Mouse (Mus musculus) olfactory bulb, adult 2 months (tissue): ENCODE results near the gene Slc17a6. TPM values are rescaled to one million over a fixed set of nuclear protein-coding genes. Genes with fewer than 3 reads are reported as not detected.
A peak's percentile ranks its signal among the peaks of the same experiment; 100 is the strongest.

Experiments used
- H3K27ac ChIP-seq: fragments of 200-500 bp; 2 replicates; pipeline ENCODE4 v1.5.1; 2012; ENCODE audit warnings: low read depth, low read length; ENCODE audit not compliant: insufficient read depth
- H3K4me1 ChIP-seq: fragments of 200-500 bp; 2 replicates; pipeline ENCODE4 v1.6.1; 2012; ENCODE audit warnings: low read length; ENCODE audit not compliant: control insufficient read depth, insufficient read depth
- H3K4me3 ChIP-seq: fragments of 200-500 bp; 2 replicates; pipeline ENCODE4 v1.5.1; 2012; ENCODE audit warnings: mild to moderate bottlenecking, low read depth, low read length, moderate library complexity; ENCODE audit not compliant: insufficient read depth
- CTCF ChIP-seq: fragments of 200-500 bp; IDR thresholded peaks from 2 replicates; pipeline ENCODE4 v1.5.1; 2012; ENCODE audit warnings: low read depth, mild to moderate bottlenecking, low read length, moderate library complexity; ENCODE audit not compliant: insufficient read depth
- POLR2A ChIP-seq: fragments of 200-500 bp; IDR thresholded peaks from 2 replicates; pipeline ENCODE4 v1.6.1; 2012; ENCODE audit warnings: mild to moderate bottlenecking, low read depth, low read length, moderate library complexity; ENCODE audit not compliant: insufficient read depth
- WGBS: fragments of 180-500 bp; shearing (Covaris S2); methylation state at CpG from one replicate; pipeline ENCODE4 v1.1.7; 2018; 5-methylcytosine and 5-hydroxymethylcytosine counted together
- polyA plus RNA-seq: library from polyadenylated mRNA; stranded (reverse); fragments of >200 nt; gene quantifications from 2 replicates; pipeline ENCODE4 v1.2.4, GENCODE M21; 2012; ENCODE audit warnings: low replicate concordance; ENCODE audit not compliant: missing spikeins, insufficient read depth, insufficient read length

Gene Slc17a6
- not detected in 2 replicates for polyA plus RNA-seq

DNA sequence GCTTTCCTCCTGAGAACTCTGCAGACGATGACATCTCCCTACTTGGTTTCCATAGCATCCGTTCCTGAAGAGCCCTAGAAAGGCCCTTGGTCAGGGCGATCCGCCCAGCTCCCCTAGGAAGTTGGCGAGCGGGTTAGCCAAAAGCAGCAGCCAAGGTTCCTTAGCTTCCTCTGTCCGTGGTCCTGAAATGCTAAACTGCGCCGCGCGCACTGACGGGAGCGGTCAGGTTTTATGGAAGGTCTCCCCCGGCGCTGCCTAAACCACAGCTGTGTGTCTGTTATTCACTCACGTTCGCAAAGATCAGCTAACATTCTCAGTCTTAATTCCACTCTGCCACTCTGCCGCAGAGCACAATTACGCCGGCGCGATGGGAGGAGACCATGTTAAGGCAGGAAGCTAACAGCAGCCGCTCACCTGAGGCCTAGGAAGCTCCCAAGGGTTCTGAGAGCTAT, at the start of gene Slc17a6:
Gene Slc17a6 (plus strand): TSS at position 313 of the 452 bp plus-strand sequence.
- WGBS = 1% methylated on average over 23 of the region's 23 CpGs
- Histone ChIP-seq H3K27ac (no peak within 1 kb of the TSS), H3K4me1 (no peaks in the 10 kb centered on the region), H3K4me3 (peak within 1 kb of the TSS; percentile 2; the same call in 1 of the 2 replicates)
- TF ChIP-seq CTCF (no peak), POLR2A (no peak)

DNA sequence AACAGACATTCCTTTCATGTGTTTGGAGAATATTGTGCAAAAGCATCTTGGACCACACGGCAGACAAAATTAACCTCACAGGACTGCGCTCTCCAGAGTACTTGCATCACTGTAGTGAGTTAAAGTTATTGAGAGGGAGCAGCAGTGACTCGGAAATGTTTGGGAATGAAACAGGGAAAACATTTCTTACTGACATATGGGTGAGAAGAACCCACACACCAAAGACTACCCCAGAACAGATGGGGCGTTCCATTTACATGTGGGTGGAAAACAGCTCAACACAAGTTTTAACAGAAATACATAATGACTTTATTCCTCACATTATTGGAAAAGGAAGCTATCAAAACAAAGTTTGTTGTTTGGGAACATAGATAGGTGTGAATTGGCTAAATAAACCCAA, 21.8 kb upstream of the Slc17a6 start:
- 78% methylated on average over 4 of the region's 4 CpGs for WGBS
- no peak for TF ChIP-seq POLR2A
- TF ChIP-seq CTCF = no peak
- Histone ChIP-seq H3K4me1 (no peaks in the 10 kb centered on the region), H3K4me3 (no peak overlapping the region), H3K27ac (no peak overlapping the region)

DNA sequence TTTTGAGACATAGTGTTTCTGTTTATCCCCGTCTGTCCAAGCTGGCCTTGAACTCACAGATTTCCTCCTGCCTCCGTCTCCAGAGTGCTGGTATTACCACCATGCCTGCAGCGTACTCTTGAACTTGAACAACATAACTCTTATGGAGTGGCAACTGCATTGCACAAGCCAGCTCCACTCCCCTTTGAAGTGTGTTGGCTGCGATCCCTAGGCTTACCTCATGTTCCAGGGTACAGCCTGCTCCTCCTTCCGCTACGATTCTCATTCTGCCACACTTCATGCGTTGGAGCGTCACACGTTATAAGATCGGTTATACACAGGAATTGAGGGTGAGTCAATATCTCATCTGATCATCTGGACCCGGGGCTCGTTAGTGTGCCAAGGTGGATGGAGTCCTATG, 18.1 kb upstream of the Slc17a6 start:
- TF ChIP-seq POLR2A (no peak), CTCF (no peak)
- Histone ChIP-seq H3K4me1 (no peaks in the 10 kb centered on the region), H3K27ac (no peak overlapping the region), H3K4me3 (no peak overlapping the region)
- WGBS = 77% methylated on average over 12 of the region's 12 CpGs

DNA sequence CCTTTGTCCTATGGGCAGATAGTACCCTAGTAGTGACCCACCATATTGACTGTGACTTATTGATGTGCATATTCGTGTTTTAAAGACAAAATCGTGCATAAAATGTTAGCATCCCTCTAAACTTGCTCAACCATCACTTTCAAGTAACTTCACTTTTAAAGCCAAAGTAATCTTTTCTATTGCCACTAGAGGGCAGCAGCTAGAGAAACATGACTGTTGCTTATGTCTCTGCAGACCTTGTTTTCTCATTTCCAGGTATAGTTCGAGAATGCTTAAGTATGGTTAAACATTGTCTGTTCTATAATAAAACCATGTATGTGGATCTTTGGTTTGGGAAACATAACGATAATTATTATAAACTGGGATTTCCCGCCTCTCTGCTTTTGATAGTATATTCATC, 7.4 kb upstream of the Slc17a6 start:
- no peak for TF ChIP-seq POLR2A
- TF ChIP-seq CTCF = no peak
- H3K4me1 ChIP-seq = no peaks in the 10 kb centered on the region
- H3K27ac ChIP-seq = no peak overlapping the region
- WGBS = 35% methylated on average over 5 of the region's 5 CpGs
- H3K4me3 ChIP-seq = no peak overlapping the region

DNA sequence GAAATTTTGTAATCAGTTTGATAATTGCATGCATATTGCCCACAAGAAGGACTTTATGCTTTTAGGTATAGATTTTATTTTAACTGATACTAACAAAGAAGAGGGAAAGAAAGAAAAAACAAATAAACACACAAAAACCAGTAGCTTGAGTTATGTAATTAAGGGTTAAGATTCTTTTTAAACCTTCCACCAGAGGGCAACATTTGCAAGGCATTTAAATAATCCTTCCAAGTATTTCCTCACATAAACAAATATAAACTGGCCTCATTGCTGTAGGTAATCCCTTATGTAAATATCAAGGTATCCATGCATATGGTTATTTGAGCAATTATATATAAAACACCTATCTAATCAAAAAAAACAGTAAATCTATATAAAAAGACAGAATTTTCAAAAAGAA, 3.9 kb upstream of the Slc17a6 start:
- TF ChIP-seq POLR2A (no peak), CTCF (no peak)
- H3K4me1 ChIP-seq = no peaks in the 10 kb centered on the region
- no peak overlapping the region for H3K27ac ChIP-seq
- no peak overlapping the region for H3K4me3 ChIP-seq

DNA sequence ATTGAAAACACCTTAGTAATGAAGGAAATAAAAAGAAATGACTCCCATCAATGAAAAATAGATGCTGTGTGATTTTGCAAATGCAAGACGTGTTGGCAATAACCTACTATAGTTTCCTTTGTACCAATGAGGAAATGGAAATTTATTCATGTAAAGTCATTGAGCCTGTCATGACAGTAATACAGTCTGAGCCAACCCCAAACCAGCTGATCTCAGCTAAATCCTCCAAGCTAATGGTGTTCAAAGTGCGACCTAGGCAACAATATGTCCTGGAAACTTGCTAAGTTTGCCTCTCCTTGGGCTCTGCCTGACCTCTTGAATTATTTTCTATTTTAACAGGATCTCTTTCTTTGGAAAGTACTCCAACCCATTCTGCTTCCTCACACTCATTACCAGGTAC, 3.4 kb upstream of the Slc17a6 start:
- no peak for TF ChIP-seq POLR2A
- no peak for TF ChIP-seq CTCF
- Histone ChIP-seq H3K27ac (no peak overlapping the region), H3K4me3 (no peak overlapping the region), H3K4me1 (no peaks in the 10 kb centered on the region)
- 18% methylated on average over 2 of the region's 2 CpGs for WGBS

DNA sequence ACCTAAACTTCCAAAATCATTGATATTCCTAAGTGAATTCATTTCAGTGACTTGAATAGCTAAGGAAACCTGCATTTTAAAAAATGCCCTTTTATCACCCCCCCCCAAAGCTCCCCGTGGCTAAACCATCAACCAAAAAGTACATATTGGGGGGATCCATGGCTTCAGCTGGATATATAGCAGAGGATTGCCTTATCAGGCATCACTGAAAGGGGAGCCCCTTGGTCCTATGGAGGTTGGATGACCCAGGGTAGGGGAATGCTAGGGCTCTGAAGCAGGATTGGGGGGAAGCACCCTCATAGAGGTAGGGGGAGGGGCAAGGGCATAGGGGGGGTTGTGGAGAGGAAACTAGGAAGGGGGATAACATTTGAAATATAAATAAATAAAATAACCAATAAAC, 1.8 kb upstream of the Slc17a6 start:
- Histone ChIP-seq H3K4me1 (no peaks in the 10 kb centered on the region), H3K27ac (no peak overlapping the region), H3K4me3 (no peak overlapping the region)
- TF ChIP-seq POLR2A (no peak), CTCF (no peak)
- WGBS = 22% methylated on average over 1 of the region's 1 CpGs

DNA sequence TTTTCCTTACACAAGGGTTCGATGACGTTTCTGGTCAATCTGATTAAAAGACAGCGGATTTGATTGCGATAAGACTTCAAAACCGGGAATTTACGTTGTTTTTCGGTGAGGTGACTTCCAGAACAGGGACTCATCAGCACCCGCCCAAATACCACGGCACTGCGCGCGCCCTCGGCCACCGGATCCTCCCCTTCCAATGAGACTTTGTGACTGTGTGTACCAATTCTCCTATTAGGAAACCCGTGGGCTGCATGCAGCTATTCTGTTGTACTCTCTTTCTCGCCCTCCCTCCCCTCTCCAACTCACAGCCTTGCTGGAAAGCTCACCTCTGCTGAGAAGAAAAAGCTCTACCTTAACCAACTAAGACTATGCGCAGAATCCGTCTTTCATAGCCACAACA, 390 bp downstream of the Slc17a6 start:
- 2% methylated on average over 18 of the region's 18 CpGs for WGBS
- Histone ChIP-seq H3K27ac (no peak overlapping the region), H3K4me1 (no peaks in the 10 kb centered on the region), H3K4me3 (no peak overlapping the region)
- TF ChIP-seq CTCF (no peak), POLR2A (no peak)

DNA sequence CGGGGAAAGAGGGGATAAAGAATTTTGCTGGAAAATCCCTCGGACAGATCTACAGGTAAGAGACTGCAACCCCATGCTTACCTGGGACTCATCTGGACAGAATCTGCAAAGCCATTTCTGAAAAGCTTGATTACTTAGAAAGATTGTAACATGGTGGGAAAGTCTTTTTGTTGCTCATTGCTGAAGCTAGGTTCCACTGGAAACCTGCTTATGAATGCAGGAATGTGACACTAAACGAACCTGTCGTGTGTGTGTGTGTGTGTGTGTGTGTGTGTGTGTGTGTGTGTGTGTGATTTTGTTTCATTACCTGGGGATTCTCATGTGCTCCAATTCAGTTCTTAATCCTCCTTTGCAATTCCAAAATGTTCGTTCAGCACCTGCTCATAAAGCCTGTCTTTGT, 860 bp downstream of the Slc17a6 start:
- Histone ChIP-seq H3K27ac (no peak overlapping the region), H3K4me1 (no peaks in the 10 kb centered on the region), H3K4me3 (no peak overlapping the region)
- no peak for TF ChIP-seq POLR2A
- no peak for TF ChIP-seq CTCF
- under 1% methylated on average over 5 of the region's 5 CpGs for WGBS

DNA sequence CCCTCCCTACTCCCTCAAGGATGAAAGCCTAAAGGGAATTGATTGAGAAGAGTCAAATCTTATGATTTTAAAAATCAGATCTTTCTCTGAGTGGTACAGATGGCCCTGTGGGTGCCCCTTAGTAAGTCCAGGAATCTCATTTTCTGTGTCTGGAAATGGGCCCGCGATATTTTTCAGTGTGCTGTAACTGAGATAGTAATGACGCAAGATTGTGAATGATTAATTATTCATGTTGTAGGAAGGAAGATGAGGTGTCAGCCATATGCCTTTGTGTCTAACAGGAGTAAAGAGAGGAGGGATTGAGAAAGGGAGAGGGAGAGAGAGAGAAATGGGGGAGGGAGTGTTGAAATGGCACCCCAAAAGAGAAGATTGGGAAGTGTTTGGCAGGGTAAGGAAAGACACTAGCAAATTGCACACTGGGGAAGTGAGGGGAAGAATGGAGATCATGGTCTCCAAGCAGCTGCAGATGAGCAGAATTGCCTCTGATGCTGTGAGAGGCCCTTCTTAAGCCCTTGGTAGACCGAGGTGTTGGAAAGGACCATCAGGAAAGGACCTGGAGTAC, 2.6 kb downstream of the Slc17a6 start:
- 4% methylated on average over 4 of the region's 4 CpGs for WGBS
- Histone ChIP-seq H3K4me3 (no peak overlapping the region), H3K27ac (no peak overlapping the region), H3K4me1 (no peaks in the 10 kb centered on the region)
- TF ChIP-seq POLR2A = no peak
- TF ChIP-seq CTCF = no peak
